Mouse (Mus musculus) cortical plate, adult 2 months (tissue): ENCODE measurements around the gene Surf2. TPM values are rescaled to one million over a fixed set of nuclear protein-coding genes. Genes with fewer than 3 reads are reported as not detected.
A peak's percentile ranks its signal among the peaks of the same experiment; 100 is the strongest.

Experiments
- H3K27ac ChIP-seq: fragments of 200-500 bp; 2 replicates; pipeline ENCODE4 v1.5.1; 2012; ENCODE audit warnings: low read length, control low read depth, inconsistent platforms; ENCODE audit not compliant: insufficient read depth
- H3K4me1 ChIP-seq: fragments of 200-500 bp; 2 replicates; pipeline ENCODE4 v1.6.1; 2011; ENCODE audit warnings: low read length; ENCODE audit not compliant: control insufficient read depth, insufficient read depth
- H3K4me3 ChIP-seq: fragments of 200-500 bp; 2 replicates; pipeline ENCODE4 v1.5.1; 2011; ENCODE audit warnings: mild to moderate bottlenecking, low read length, control low read depth; ENCODE audit not compliant: insufficient read depth
- CTCF ChIP-seq: fragments of 200-500 bp; IDR thresholded peaks from 2 replicates; pipeline ENCODE4 v1.5.1; 2011; ENCODE audit warnings: mild to moderate bottlenecking, control low read depth, low read length; ENCODE audit not compliant: insufficient read depth; ENCODE audit errors: extremely low read depth
- POLR2A ChIP-seq: fragments of 200-500 bp; IDR thresholded peaks from 2 replicates; pipeline ENCODE4 v1.6.1; 2011; ENCODE audit warnings: mild to moderate bottlenecking, low read length, control low read depth; ENCODE audit not compliant: insufficient read depth; ENCODE audit errors: extremely low read depth
- polyA plus RNA-seq: library from polyadenylated mRNA; depleted of rRNA; stranded (reverse); fragments of >200 nt; gene quantifications from 2 replicates; pipeline ENCODE4 v1.2.3, GENCODE M21; 2012

Gene Surf2
- polyA plus RNA-seq, 1 experiment: 56.9 TPM

DNA sequence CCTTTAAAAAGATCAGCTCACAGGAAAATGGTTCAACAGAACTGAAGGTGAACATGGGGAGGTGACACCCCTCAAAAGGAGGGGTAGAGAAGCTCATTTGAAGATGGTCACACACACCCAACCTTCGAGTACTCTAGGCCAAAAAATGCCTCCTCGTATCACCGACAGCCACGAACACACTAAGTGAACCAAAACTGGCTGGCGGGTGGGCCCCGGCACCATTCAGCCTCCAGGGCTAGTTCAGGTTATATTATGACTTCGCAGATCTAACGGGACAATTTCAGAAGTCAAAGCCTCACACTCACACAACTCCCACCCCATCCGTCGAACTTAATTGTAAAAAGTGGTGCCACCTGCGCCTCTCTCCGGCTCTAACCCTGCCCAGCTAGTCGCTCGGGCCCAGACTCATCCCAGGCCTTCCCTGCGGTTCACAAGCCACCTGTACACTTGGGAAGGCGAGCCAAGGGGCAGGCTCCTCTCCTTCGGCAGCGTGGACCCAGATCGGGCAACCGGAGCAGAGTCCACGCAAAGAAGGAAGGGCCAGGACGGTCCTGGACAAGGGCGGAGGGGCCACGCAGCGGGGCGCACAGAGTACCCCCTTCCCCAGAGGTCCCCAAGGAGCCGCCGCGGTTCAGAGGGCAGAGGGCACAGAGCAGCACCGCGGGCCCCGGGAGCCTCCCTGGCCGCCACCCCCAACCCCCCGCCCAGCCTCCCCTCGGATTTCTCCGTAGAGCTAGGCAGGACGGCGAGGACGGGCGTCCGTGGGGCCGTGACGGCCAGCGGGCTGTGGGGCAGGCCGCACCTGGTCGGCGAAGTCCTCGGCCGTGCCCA, 16.5 kb downstream of the Surf2 start:
- H3K27ac ChIP-seq: no peak overlapping the region
- peak overlapping the region; percentile 51 for H3K4me3 ChIP-seq
- 0 out of 2 replicates have a peak, but pooled peaks cover 2% of the 10 kb centered on the region for H3K4me1 ChIP-seq
- TF ChIP-seq CTCF (no peak), POLR2A (no peak)

DNA sequence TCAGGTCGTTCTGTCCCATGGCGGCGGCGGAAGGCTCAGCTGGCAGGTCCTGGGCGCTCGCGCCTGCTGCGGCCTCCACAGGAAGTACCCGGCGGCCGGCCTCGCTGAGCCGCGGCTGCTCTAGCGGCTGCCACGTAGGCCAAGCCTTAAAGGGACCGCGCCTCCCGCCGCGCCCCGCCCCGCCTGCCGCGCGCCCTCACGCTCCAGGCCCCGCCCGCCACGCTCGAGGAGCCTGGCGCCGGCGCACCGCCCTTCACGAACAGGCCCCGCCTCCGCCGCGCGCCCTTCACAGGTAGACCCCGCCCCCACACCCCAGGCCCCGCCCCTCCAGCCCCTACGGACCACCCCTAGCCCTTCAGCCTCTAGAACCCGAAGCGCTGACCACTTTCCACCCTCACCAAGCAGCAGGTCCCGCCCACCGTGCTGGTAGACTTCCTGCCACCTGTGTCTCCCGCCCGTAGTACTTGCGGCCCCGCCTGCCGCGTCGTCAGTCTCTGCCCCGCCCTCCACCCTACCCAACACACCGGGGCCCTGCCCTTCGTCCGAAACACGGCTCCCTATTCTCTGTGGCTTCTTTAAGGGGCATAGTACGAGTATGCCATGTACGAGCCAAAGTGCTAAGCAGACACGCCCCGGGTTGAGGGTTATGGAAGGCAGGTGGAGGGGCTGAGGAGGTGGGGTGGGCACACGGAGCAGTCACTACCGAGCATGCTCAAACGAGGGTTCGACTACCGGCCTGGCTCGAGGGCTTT, 17.3 kb downstream of the Surf2 start, which contains the start of the genes Surf4 and Stkld1:
Gene Surf4 (minus strand): TSS at position 625 of the 752 bp plus-strand sequence.
Gene Stkld1 (plus strand): TSS at position 744 of the 752 bp plus-strand sequence.
- TF ChIP-seq CTCF (no peak), POLR2A (peak; percentile 50; the same call in 1 of the 2 replicates)
- Histone ChIP-seq H3K4me1 (0 out of 2 replicates have a peak, but pooled peaks cover 2% of the 10 kb centered on the region), H3K27ac (no peak within 1 kb of the TSS), H3K4me3 (peak within 1 kb of the TSS; percentile 51)

DNA sequence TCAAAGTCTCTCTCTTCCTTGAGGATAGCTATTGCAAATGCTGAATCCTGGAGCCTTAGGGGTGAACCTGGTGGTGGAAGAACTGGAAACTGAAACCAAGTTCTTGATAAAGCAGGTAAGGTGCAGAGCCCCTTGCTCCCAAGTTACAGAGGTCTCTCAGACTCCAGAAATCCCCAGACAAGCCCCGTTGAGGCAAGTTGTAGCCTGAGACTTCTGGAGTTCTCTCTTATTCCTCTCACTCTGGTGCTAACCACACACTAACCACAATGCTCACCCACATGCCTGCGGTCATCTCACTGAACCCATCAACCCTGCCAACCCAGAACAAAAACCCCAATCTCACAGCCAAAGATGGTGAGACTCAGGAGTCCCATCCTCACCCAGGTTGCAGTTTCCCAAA, 19.1 kb downstream of the Surf2 start:
- H3K4me1 ChIP-seq: 0 out of 2 replicates have a peak, but pooled peaks cover 2% of the 10 kb centered on the region
- H3K27ac ChIP-seq: no peak overlapping the region
- TF ChIP-seq POLR2A: no peak
- TF ChIP-seq CTCF: no peak
- H3K4me3 ChIP-seq: no peak overlapping the region

DNA sequence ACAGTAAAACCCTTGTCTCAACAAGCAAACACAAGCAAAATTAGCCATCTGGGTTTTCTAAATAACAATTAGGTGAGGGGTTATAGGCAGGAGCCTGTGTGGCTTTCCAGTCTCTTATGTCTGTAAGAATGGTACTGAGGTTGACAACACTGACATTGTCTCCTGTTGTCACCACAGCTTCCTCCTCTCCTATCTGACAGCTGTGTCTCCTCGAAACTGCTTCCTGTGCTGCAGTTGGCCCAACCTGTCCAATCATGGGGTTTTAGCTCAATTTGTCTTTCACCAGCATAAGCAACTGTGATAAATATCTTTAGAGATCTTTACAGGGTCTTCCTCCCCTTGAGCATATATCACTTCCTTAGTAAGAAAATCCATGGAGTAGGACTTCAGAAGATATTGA, 20.3 kb downstream of the Surf2 start:
- no peak overlapping the region for H3K4me3 ChIP-seq
- H3K27ac ChIP-seq: no peak overlapping the region
- 0 out of 2 replicates have a peak, but pooled peaks cover 2% of the 10 kb centered on the region for H3K4me1 ChIP-seq
- TF ChIP-seq CTCF: no peak
- TF ChIP-seq POLR2A: no peak

DNA sequence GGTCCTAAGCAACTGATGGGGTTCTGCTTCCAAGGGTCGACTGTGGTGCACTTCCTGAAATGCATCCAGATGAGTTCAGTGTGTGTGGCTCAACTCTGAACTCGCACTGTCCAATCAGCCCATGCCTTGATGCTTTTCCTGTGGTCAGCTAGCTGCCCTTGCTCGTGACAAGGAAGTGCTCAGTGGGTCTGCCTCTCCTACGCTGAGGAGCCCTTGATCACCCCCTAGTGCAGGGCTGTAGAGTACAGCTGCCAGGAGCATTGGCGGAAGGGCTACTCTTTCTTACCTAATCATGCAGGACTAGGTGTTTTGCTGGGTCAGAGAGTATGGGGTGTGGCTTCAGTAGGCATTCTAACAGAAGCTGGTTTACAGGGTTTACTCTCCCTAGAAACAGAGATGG, 25.4 kb downstream of the Surf2 start:
- H3K27ac ChIP-seq: no peak overlapping the region
- no peak for TF ChIP-seq CTCF
- TF ChIP-seq POLR2A: no peak
- no peak overlapping the region for H3K4me3 ChIP-seq
- H3K4me1 ChIP-seq: no peaks in the 10 kb centered on the region

DNA sequence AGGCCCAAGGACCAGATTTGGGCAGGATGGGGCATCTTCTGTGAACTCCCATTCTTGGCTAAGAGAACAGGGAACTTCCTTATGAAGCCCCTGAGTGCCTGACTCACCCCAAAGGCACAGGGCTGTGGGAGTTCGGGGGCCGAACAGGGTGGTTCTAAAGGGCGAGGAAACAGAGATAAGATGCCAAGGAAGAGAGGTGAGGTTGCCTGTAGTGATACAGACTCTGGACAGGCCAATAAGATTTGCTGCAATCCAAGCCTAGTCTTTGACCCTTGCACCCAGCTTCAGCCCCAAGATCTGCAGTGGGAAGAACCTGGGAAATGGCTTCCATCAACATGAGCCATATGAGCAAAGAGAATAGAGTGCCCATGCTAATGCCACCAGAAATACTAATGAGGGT, 27.1 kb downstream of the Surf2 start:
- H3K4me1 ChIP-seq: no peaks in the 10 kb centered on the region
- no peak overlapping the region for H3K27ac ChIP-seq
- TF ChIP-seq POLR2A (no peak), CTCF (no peak)
- no peak overlapping the region for H3K4me3 ChIP-seq

DNA sequence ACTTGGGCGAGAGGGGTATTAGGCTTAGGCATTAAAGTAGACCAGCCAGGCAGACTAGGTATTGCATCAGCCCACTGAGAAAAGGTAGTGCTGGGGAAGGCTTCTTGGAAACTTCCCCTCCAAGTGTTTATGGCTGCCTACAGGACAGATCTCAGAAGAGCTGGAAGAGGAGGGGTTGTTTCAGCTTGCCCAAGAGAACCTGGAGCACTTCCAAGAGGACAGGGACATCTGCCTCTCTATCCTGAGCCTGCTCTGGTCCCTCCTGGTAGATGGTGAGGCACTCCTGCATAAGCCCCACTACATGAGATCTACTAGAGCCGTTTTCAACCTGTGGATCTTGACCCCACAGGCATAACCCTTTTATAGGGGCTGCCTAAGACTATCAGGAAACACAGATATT, 34.2 kb downstream of the Surf2 start:
- TF ChIP-seq POLR2A: no peak
- no peak for TF ChIP-seq CTCF
- Histone ChIP-seq H3K27ac (no peak overlapping the region), H3K4me3 (no peak overlapping the region), H3K4me1 (no peaks in the 10 kb centered on the region)

DNA sequence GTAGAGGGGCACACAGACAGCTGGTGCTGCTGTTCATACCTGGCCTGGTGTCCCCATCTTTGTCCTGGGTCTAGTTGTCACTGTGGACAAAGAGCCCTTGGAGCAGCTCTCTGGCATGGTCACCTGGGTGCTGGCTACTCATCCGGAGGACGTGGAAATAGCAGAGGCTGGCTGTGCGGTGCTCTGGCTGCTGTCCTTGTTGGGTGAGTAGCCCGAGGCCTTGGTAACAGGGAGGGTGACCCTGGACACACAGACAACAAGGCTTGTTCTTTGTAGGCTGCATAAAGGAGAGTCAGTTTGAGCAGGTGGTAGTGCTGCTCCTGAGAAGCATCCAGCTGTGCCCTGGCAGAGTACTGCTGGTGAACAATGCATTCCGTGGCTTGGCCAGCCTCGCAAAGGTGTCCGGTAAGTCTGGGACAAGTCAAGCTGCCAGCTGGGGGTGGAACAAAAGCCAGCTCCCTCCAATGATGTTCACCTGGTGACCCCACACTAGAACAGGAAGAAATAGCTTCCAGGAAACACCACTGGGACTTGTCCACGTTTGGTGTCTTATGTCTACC, 35.3 kb downstream of the Surf2 start:
- TF ChIP-seq CTCF (no peak), POLR2A (no peak)
- Histone ChIP-seq H3K4me1 (no peaks in the 10 kb centered on the region), H3K27ac (no peak overlapping the region), H3K4me3 (no peak overlapping the region)

DNA sequence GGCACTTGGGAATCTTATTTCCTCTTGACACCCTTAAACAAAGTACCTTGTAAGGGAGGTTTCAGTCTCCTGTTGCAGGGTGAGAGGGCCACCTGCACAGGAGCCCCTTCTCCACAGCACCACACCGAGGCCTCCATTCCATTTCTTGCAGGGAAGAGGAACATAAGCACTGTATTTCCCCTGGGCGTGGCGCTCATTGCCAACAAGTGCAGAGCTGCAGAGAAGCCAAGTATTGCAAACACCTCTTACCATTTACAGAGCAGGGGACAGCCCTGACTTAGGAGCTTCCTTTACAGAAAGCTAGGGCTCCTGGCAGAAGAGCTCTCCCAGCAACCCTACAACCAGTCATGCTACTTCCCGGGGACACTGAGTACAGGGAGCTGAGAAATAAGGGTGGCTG, 36.0 kb downstream of the Surf2 start:
- H3K4me3 ChIP-seq: no peak overlapping the region
- no peak for TF ChIP-seq CTCF
- TF ChIP-seq POLR2A: no peak
- no peaks in the 10 kb centered on the region for H3K4me1 ChIP-seq
- H3K27ac ChIP-seq: no peak overlapping the region

DNA sequence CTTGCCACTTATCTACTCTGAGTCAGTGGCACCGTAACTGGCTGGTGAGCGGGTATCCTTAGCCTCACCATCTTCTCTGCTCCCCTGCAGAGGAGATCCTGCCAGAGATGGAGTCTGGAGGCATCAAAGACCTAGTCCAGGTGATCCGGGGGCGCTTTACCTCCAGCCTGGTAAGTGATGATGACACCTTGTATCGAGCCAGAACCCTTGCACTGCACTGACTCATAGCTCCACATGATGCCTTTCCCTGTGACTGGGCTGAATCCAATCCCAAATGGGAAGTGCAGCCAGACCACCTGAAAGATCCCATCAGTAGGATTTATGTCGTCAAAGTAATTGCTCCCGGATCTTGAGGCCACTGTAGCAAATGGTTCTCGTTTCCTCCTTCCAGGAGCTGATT, 36.7 kb downstream of the Surf2 start:
- no peaks in the 10 kb centered on the region for H3K4me1 ChIP-seq
- no peak for TF ChIP-seq CTCF
- no peak overlapping the region for H3K4me3 ChIP-seq

More for the DNA sequence above, 36.7 kb downstream of the Surf2 start:
- H3K27ac ChIP-seq: no peak overlapping the region
